Mouse (Mus musculus): ENCODE results near the gene Fnip1. TPM values are rescaled to one million over a fixed set of nuclear protein-coding genes. Genes with fewer than 3 reads are reported as not detected.

Fnip1 gene
- polyA plus RNA-seq, 1 experiment from 2014 or later: 8.9 TPM

DNA sequence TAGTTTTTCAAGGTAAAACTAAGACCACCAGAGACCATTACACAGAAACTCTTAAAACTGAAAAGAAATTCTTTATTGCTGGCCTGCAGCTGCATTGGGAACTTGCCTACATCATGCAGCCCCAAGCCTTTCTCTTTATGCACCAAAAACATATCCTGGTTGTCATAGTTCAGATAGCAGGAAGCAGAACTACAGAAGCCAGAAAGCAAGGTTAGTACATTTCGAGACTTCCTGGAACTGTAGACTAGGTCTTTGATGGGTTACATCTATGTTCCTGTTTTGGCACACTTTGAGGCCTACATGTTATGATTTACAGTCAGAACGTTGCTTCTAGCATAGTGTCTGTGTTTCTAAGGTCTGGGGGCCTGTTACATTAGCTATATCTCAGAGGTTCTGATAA, 95.8 kb downstream of the Fnip1 start:
- Histone ChIP-seq H3K4me3 (ENCODE audit: low read length) (no peak overlapping the region), H3K9me3 (ENCODE audit: low read length) (no peaks in the 10 kb centered on the region), H3K4me1 (ENCODE audit: insufficient read depth, low read length) (peaks cover 14% of the 10 kb centered on the region), H3K27me3 (ENCODE audit: insufficient read depth, low read length) (no peaks in the 10 kb centered on the region), H3K4me2 (replicated peaks; ENCODE audit: low read depth, low read length) (no peak overlapping the region), H3K36me3 (ENCODE audit: insufficient read depth, low read length) (no peaks in the 10 kb centered on the region), H3K27ac (ENCODE audit: low read length) (no peak overlapping the region), H3K9ac (replicated peaks; ENCODE audit: low read length) (no peak overlapping the region)
- ATAC-seq (ENCODE audit: low FRiP score, low TSS enrichment): no peak
- WGBS: 67% methylated on average over 2 of the region's 2 CpGs

DNA sequence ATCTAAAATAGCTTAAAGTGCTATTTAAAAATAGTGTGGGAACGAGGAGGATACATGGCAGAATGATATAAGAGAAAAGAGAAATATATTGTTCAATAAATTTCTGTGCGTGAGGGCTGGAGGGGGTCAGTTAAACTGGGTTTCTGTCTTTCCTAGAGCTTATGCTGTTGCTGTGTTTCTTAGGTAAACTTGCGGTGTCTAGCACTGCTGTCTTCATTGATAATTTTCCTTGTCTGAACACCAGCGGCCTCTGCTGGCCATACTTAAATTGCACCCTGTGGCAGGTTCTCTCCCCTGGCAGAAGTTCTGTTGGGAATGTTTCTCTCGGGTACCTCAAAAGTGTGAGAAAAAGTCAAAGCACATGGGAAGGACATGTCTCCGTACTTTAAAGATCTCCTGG, 96.9 kb downstream of the Fnip1 start:
- WGBS: 54% methylated on average over 6 of the region's 6 CpGs
- Histone ChIP-seq H3K27me3 (ENCODE audit: insufficient read depth, low read length) (no peaks in the 10 kb centered on the region), H3K4me2 (replicated peaks; ENCODE audit: low read depth, low read length) (no peak overlapping the region), H3K4me3 (ENCODE audit: low read length) (no peak overlapping the region), H3K36me3 (ENCODE audit: insufficient read depth, low read length) (no peaks in the 10 kb centered on the region), H3K9me3 (ENCODE audit: low read length) (no peaks in the 10 kb centered on the region), H3K27ac (ENCODE audit: low read length) (no peak overlapping the region), H3K4me1 (ENCODE audit: insufficient read depth, low read length) (peaks cover 11% of the 10 kb centered on the region), H3K9ac (replicated peaks; ENCODE audit: low read length) (no peak overlapping the region)
- no peak for ATAC-seq (ENCODE audit: low FRiP score, low TSS enrichment)

DNA sequence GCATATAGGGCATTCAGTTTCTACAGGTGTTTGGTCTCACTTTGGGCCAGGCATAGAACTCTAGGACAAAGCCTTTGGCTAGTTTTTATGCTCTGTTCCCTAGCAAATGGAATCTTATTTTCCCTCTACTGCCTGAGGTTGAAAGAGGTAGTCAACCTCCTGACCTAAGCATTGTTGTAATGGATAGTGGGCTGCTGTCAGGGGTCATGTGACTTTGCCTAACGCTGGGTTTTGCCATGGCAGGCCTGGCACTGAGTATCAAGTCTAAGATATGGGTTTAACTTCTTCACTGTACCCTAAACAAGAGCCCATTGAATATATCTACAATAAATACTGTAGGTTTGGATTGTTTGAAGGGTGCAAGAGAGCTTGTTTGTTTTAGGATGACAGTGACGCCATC, 101.0 kb downstream of the Fnip1 start:
- Histone ChIP-seq H3K9ac (replicated peaks; ENCODE audit: low read length) (no peak overlapping the region), H3K4me3 (ENCODE audit: low read length) (no peak overlapping the region), H3K27ac (ENCODE audit: low read length) (no peak overlapping the region), H3K27me3 (ENCODE audit: insufficient read depth, low read length) (no peaks in the 10 kb centered on the region), H3K9me3 (ENCODE audit: low read length) (no peaks in the 10 kb centered on the region), H3K36me3 (ENCODE audit: insufficient read depth, low read length) (no peaks in the 10 kb centered on the region), H3K4me1 (ENCODE audit: insufficient read depth, low read length) (no peaks in the 10 kb centered on the region), H3K4me2 (replicated peaks; ENCODE audit: low read depth, low read length) (no peak overlapping the region)
- 53% methylated on average over 2 of the region's 2 CpGs for WGBS
- ATAC-seq (ENCODE audit: low FRiP score, low TSS enrichment): no peak

DNA sequence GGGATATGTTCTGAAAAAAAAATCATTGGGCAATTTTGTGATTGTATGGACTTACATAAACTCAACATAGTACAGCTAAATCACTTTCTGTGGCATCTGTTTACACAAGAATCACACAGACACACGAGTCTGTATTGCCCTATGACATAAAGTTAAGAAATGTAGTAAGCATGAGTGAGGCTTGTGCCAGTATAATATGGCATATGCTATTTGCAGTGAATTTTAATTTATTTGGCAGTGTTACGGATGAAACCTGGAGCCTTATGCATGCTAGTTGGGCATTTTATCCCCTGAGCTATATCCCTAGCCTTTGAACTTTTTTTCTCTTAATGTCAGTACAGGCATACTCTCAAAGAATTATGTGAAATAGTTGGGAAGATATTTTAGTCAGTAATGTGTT, 101.5 kb downstream of the Fnip1 start:
- WGBS: 72% methylated on average over 2 of the region's 2 CpGs
- Histone ChIP-seq H3K4me2 (replicated peaks; ENCODE audit: low read depth, low read length) (no peak overlapping the region), H3K36me3 (ENCODE audit: insufficient read depth, low read length) (no peaks in the 10 kb centered on the region), H3K9ac (replicated peaks; ENCODE audit: low read length) (no peak overlapping the region), H3K9me3 (ENCODE audit: low read length) (no peaks in the 10 kb centered on the region), H3K4me1 (ENCODE audit: insufficient read depth, low read length) (no peaks in the 10 kb centered on the region), H3K27me3 (ENCODE audit: insufficient read depth, low read length) (no peaks in the 10 kb centered on the region), H3K27ac (ENCODE audit: low read length) (no peak overlapping the region), H3K4me3 (ENCODE audit: low read length) (no peak overlapping the region)
- ATAC-seq (ENCODE audit: low FRiP score, low TSS enrichment): no peak

DNA sequence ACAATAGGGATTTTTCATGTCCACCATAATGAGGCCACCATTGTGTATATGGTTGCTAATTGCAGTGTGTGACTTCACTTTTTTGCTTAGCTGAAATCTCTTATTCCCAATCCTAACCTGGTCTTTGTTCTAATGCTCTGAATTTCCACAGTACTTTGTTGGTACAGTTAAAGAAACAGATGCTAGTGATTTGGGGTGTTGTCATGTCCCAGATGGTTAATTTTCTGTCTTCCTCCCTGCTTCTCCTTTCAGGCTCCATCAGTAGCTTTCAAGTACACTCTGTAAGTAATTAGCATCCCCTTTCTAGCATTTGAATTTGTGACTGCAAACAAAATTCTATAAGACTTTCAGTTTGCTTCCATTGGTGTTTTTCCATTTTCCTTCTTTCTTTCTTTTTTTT, 102.3 kb downstream of the Fnip1 start:
- no peak for ATAC-seq (ENCODE audit: low FRiP score, low TSS enrichment)
- H3K4me2 ChIP-seq (replicated peaks; ENCODE audit: low read depth, low read length): no peak overlapping the region
- no peaks in the 10 kb centered on the region for H3K36me3 ChIP-seq (ENCODE audit: insufficient read depth, low read length)
- H3K9ac ChIP-seq (replicated peaks; ENCODE audit: low read length): no peak overlapping the region
- no peaks in the 10 kb centered on the region for H3K9me3 ChIP-seq (ENCODE audit: low read length)
- H3K4me1 ChIP-seq (ENCODE audit: insufficient read depth, low read length): no peaks in the 10 kb centered on the region
- H3K27me3 ChIP-seq (ENCODE audit: insufficient read depth, low read length): no peaks in the 10 kb centered on the region
- H3K4me3 ChIP-seq (ENCODE audit: low read length): no peak overlapping the region
- H3K27ac ChIP-seq (ENCODE audit: low read length): no peak overlapping the region

DNA sequence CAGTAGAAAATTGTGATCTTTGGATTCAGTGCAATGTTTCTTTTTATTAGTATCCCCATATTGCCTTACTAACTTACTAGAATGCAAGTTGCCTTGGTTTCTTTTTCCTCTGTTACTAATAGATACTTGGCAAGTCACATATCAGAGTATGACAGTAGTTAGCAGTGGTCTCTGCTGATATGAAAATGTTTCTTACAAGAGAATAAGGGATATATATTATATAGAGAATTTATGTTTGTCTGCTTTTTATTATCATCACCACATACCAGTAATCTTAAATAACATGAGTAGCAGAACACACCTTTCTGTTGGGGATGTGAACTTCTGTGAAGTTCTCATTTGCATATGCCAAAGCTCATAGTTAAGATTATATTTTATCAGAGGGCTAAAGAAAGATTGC, 104.4 kb downstream of the Fnip1 start:
- Histone ChIP-seq H3K4me2 (replicated peaks; ENCODE audit: low read depth, low read length) (no peak overlapping the region), H3K9me3 (ENCODE audit: low read length) (no peaks in the 10 kb centered on the region), H3K9ac (replicated peaks; ENCODE audit: low read length) (no peak overlapping the region), H3K36me3 (ENCODE audit: insufficient read depth, low read length) (no peaks in the 10 kb centered on the region), H3K4me3 (ENCODE audit: low read length) (no peak overlapping the region), H3K27ac (ENCODE audit: low read length) (no peak overlapping the region), H3K4me1 (ENCODE audit: insufficient read depth, low read length) (no peaks in the 10 kb centered on the region), H3K27me3 (ENCODE audit: insufficient read depth, low read length) (no peaks in the 10 kb centered on the region)
- no peak for ATAC-seq (ENCODE audit: low FRiP score, low TSS enrichment)

DNA sequence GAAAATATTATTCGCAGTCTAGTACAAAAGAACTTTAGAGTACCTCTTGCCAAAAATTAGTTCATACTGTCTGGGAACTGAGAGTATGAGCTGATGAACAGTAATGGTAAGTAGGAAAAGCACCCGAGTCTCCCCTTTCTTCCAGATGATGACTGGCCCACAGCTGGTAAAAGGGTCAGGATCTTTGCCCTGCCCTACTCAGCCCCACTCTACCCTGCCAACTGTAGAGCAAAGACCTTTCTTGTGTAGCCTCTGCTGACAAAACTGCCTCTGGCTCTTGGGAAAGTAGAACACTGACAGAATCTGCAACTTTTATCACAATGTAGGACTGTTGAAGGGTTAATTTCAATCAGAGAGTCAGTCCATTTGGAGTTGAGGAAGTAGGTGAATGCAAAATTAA, 117.0 kb downstream of the Fnip1 start:
- no peaks in the 10 kb centered on the region for H3K9me3 ChIP-seq (ENCODE audit: low read length)
- H3K4me3 ChIP-seq (ENCODE audit: low read length): no peak overlapping the region
- no peak overlapping the region for H3K27ac ChIP-seq (ENCODE audit: low read length)
- H3K9ac ChIP-seq (replicated peaks; ENCODE audit: low read length): no peak overlapping the region
- no peaks in the 10 kb centered on the region for H3K27me3 ChIP-seq (ENCODE audit: insufficient read depth, low read length)
- no peak for ATAC-seq (ENCODE audit: low FRiP score, low TSS enrichment)
- H3K4me2 ChIP-seq (replicated peaks; ENCODE audit: low read depth, low read length): no peak overlapping the region
- 82% methylated on average over 2 of the region's 2 CpGs for WGBS
- H3K4me1 ChIP-seq (ENCODE audit: insufficient read depth, low read length): no peaks in the 10 kb centered on the region
- H3K36me3 ChIP-seq (ENCODE audit: insufficient read depth, low read length): 0 out of 2 replicates have a peak, but pooled peaks cover 2% of the 10 kb centered on the region

DNA sequence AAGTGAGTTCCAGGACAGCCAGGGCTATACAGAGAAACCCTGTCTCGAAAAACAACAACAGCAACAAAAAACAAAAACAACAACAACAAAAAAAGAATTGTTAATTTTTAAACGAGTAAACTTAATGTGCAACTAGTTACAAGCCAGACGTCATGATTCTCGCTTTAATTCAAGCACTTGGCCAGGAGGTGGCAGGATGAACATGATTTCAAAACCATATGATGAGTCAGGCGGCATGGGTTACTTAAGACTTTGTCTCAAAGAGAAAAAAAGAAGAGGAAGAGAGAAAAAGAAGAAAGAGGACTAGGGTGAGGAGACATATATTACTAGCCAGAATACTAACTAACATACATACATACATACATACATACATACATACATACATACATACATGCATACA, 124.8 kb downstream of the Fnip1 start:
- H3K27me3 ChIP-seq (ENCODE audit: insufficient read depth, low read length): no peaks in the 10 kb centered on the region
- H3K9me3 ChIP-seq (ENCODE audit: low read length): no peaks in the 10 kb centered on the region
- H3K27ac ChIP-seq (ENCODE audit: low read length): no peak overlapping the region
- H3K4me1 ChIP-seq (ENCODE audit: insufficient read depth, low read length): no peaks in the 10 kb centered on the region
- H3K9ac ChIP-seq (replicated peaks; ENCODE audit: low read length): no peak overlapping the region
- H3K4me3 ChIP-seq (ENCODE audit: low read length): no peak overlapping the region
- no peak for ATAC-seq (ENCODE audit: low FRiP score, low TSS enrichment)
- 0 out of 2 replicates have a peak, but pooled peaks cover 1% of the 10 kb centered on the region for H3K36me3 ChIP-seq (ENCODE audit: insufficient read depth, low read length)
- no peak overlapping the region for H3K4me2 ChIP-seq (replicated peaks; ENCODE audit: low read depth, low read length)
- WGBS: 89% methylated on average over 5 of the region's 5 CpGs

Other genes with a start within 250 kb of the Fnip1 start
- gene Csf2, start 188.5 kb upstream of the Fnip1 start, polyA plus RNA-seq (2015; fragmentation: Nextera tagmentation; extraction: Ambion mirVana): not detected in 2 replicates
- gene Il3, start 170.9 kb upstream of the Fnip1 start, polyA plus RNA-seq (2015; fragmentation: Nextera tagmentation; extraction: Ambion mirVana): not detected in 2 replicates
- 0.54 and 0.96 TPM in 2 replicates for gene Acsl6, start 134.4 kb upstream of the Fnip1 start, polyA plus RNA-seq (2015; fragmentation: Nextera tagmentation; extraction: Ambion mirVana)
- not detected in 2 replicates for gene Meikin, start 67.5 kb upstream of the Fnip1 start, polyA plus RNA-seq (2015; fragmentation: Nextera tagmentation; extraction: Ambion mirVana)
- gene Rapgef6, start 84.6 kb downstream of the Fnip1 start, polyA plus RNA-seq (2015; fragmentation: Nextera tagmentation; extraction: Ambion mirVana): 29.4 and 36.6 TPM in 2 replicates